Mouse (Mus musculus): ENCODE measurements around the gene Ero1lb. TPM values are rescaled to one million over a fixed set of nuclear protein-coding genes. Genes with fewer than 3 reads are reported as not detected.

Gene Ero1lb
- polyA plus RNA-seq (2014; fragmentation: Nextera tagmentation; extraction: Ambion mirVana) = 11.7 and 12.0 TPM in 2 replicates

- WGBS = under 1% methylated on average over 73 of the region's 73 CpGs
- H3K4me1 ChIP-seq (replicated peaks; ENCODE audit: control insufficient read depth, insufficient read depth, low read length) = no peaks in the 10 kb centered on the region
- no peak within 1 kb of the TSS for H3K27ac ChIP-seq (ENCODE audit: low read depth, low read length)
- DNase-seq (ENCODE audit: low spot score) (peak; percentile 98), ATAC-seq (replicated peaks; ENCODE audit: low FRiP score) (peak; percentile 99)
- no peaks in the 10 kb centered on the region; the same call in 1 of the 2 replicates for H3K27me3 ChIP-seq (ENCODE audit: control insufficient read depth, insufficient read depth, low read length)
- H3K9ac ChIP-seq (ENCODE audit: low read length) = peak within 1 kb of the TSS; percentile 64
- H3K4me2 ChIP-seq (ENCODE audit: low read depth, low read length, severe bottlenecking) = peak within 1 kb of the TSS; percentile 81
- H3K36me3 ChIP-seq (ENCODE audit: control insufficient read depth, insufficient read depth, low read length) = no peaks in the 10 kb centered on the region
- H3K4me3 ChIP-seq (ENCODE audit: low read depth, low read length) = peak within 1 kb of the TSS; percentile 72
- no peaks in the 10 kb centered on the region for H3K9me3 ChIP-seq (ENCODE audit: control insufficient read depth, low read length)
These were observed at the start of gene Ero1lb for GRCm38 (mm10) chr13:12565621-12566390. TSS of gene Ero1lb (plus strand) at chr13:12565874.

- Histone ChIP-seq H3K36me3 (ENCODE audit: control insufficient read depth, insufficient read depth, low read length) (no peaks in the 10 kb centered on the region), H3K4me3 (ENCODE audit: low read depth, low read length) (peak overlapping the region; percentile 42), H3K27ac (ENCODE audit: low read depth, low read length) (no peak overlapping the region), H3K4me2 (ENCODE audit: low read depth, low read length, severe bottlenecking) (peak overlapping the region; percentile 86), H3K9me3 (ENCODE audit: control insufficient read depth, low read length) (no peaks in the 10 kb centered on the region), H3K4me1 (replicated peaks; ENCODE audit: control insufficient read depth, insufficient read depth, low read length) (0 out of 2 replicates have a peak, but pooled peaks cover 2% of the 10 kb centered on the region), H3K27me3 (ENCODE audit: control insufficient read depth, insufficient read depth, low read length) (peaks cover 6% of the 10 kb centered on the region), H3K9ac (ENCODE audit: low read length) (peak overlapping the region; percentile 43)
- WGBS = 5% methylated on average over 18 of the region's 18 CpGs
- no peak; the same call in 1 of the 2 replicates for ATAC-seq (replicated peaks; ENCODE audit: low FRiP score)
- DNase-seq (ENCODE audit: low spot score) = peak; percentile 58
These were observed 46.3 kb upstream of the Ero1lb start for GRCm38 (mm10) chr13:12519371-12519770.

GRCm38 (mm10) chr13:12519955-12520584 is 45.6 kb upstream of the Ero1lb start, which contains the start of gene Edaradd:
TSS of gene Edaradd (minus strand) at chr13:12520438.
- under 1% methylated on average over 35 of the region's 35 CpGs for WGBS
- ATAC-seq (replicated peaks; ENCODE audit: low FRiP score) (peak; percentile 85), DNase-seq (ENCODE audit: low spot score) (peak; percentile 83)
- H3K4me1 ChIP-seq (replicated peaks; ENCODE audit: control insufficient read depth, insufficient read depth, low read length) = 0 out of 2 replicates have a peak, but pooled peaks cover 2% of the 10 kb centered on the region
- H3K9me3 ChIP-seq (ENCODE audit: control insufficient read depth, low read length) = no peaks in the 10 kb centered on the region
- peaks cover 6% of the 10 kb centered on the region for H3K27me3 ChIP-seq (ENCODE audit: control insufficient read depth, insufficient read depth, low read length)
- no peak within 1 kb of the TSS for H3K27ac ChIP-seq (ENCODE audit: low read depth, low read length)
- peak within 1 kb of the TSS; percentile 42 for H3K4me3 ChIP-seq (ENCODE audit: low read depth, low read length)
- H3K36me3 ChIP-seq (ENCODE audit: control insufficient read depth, insufficient read depth, low read length) = no peaks in the 10 kb centered on the region
- peak within 1 kb of the TSS; percentile 86 for H3K4me2 ChIP-seq (ENCODE audit: low read depth, low read length, severe bottlenecking)
- peak within 1 kb of the TSS; percentile 43 for H3K9ac ChIP-seq (ENCODE audit: low read length)

- ATAC-seq (replicated peaks; ENCODE audit: low FRiP score) (no peak), DNase-seq (ENCODE audit: low spot score) (no peak)
- Histone ChIP-seq H3K9me3 (ENCODE audit: control insufficient read depth, low read length) (no peaks in the 10 kb centered on the region), H3K4me3 (ENCODE audit: low read depth, low read length) (no peak overlapping the region), H3K27me3 (ENCODE audit: control insufficient read depth, insufficient read depth, low read length) (peaks cover 6% of the 10 kb centered on the region), H3K4me1 (replicated peaks; ENCODE audit: control insufficient read depth, insufficient read depth, low read length) (0 out of 2 replicates have a peak, but pooled peaks cover 2% of the 10 kb centered on the region), H3K9ac (ENCODE audit: low read length) (no peak overlapping the region), H3K36me3 (ENCODE audit: control insufficient read depth, insufficient read depth, low read length) (no peaks in the 10 kb centered on the region), H3K27ac (ENCODE audit: low read depth, low read length) (no peak overlapping the region), H3K4me2 (ENCODE audit: low read depth, low read length, severe bottlenecking) (no peak overlapping the region)
These were observed 43.3 kb upstream of the Ero1lb start for GRCm38 (mm10) chr13:12522346-12522745.

- DNase-seq (ENCODE audit: low spot score) (no peak), ATAC-seq (replicated peaks; ENCODE audit: low FRiP score) (no peak)
- H3K36me3 ChIP-seq (ENCODE audit: control insufficient read depth, insufficient read depth, low read length) = no peaks in the 10 kb centered on the region
- H3K9ac ChIP-seq (ENCODE audit: low read length) = no peak overlapping the region
- H3K9me3 ChIP-seq (ENCODE audit: control insufficient read depth, low read length) = no peaks in the 10 kb centered on the region
- 91% methylated on average over 4 of the region's 4 CpGs for WGBS
- peaks cover 3% of the 10 kb centered on the region; the same call in 1 of the 2 replicates for H3K27me3 ChIP-seq (ENCODE audit: control insufficient read depth, insufficient read depth, low read length)
- H3K27ac ChIP-seq (ENCODE audit: low read depth, low read length) = no peak overlapping the region
- H3K4me3 ChIP-seq (ENCODE audit: low read depth, low read length) = no peak overlapping the region
- no peaks in the 10 kb centered on the region for H3K4me1 ChIP-seq (replicated peaks; ENCODE audit: control insufficient read depth, insufficient read depth, low read length)
- no peak overlapping the region for H3K4me2 ChIP-seq (ENCODE audit: low read depth, low read length, severe bottlenecking)
These were observed 40.0 kb upstream of the Ero1lb start for GRCm38 (mm10) chr13:12525678-12526077.

GRCm38 (mm10) chr13:12534628-12535027 is 31.0 kb upstream of the Ero1lb start:
- DNase-seq (ENCODE audit: low spot score) = no peak
- Histone ChIP-seq H3K27me3 (ENCODE audit: control insufficient read depth, insufficient read depth, low read length) (no peaks in the 10 kb centered on the region), H3K27ac (ENCODE audit: low read depth, low read length) (no peak overlapping the region), H3K4me1 (replicated peaks; ENCODE audit: control insufficient read depth, insufficient read depth, low read length) (no peaks in the 10 kb centered on the region), H3K36me3 (ENCODE audit: control insufficient read depth, insufficient read depth, low read length) (no peaks in the 10 kb centered on the region), H3K4me2 (ENCODE audit: low read depth, low read length, severe bottlenecking) (no peak overlapping the region), H3K9me3 (ENCODE audit: control insufficient read depth, low read length) (no peaks in the 10 kb centered on the region), H3K4me3 (ENCODE audit: low read depth, low read length) (no peak overlapping the region), H3K9ac (ENCODE audit: low read length) (no peak overlapping the region)
- 87% methylated on average over 3 of the region's 3 CpGs for WGBS
- no peak for ATAC-seq (replicated peaks; ENCODE audit: low FRiP score)

GRCm38 (mm10) chr13:12537971-12538370 is 27.7 kb upstream of the Ero1lb start:
- H3K27me3 ChIP-seq (ENCODE audit: control insufficient read depth, insufficient read depth, low read length) = no peaks in the 10 kb centered on the region
- H3K4me1 ChIP-seq (replicated peaks; ENCODE audit: control insufficient read depth, insufficient read depth, low read length) = no peaks in the 10 kb centered on the region
- H3K27ac ChIP-seq (ENCODE audit: low read depth, low read length) = no peak overlapping the region
- no peak for ATAC-seq (replicated peaks; ENCODE audit: low FRiP score)
- H3K9ac ChIP-seq (ENCODE audit: low read length) = no peak overlapping the region
- no peak overlapping the region for H3K4me2 ChIP-seq (ENCODE audit: low read depth, low read length, severe bottlenecking)
- H3K4me3 ChIP-seq (ENCODE audit: low read depth, low read length) = no peak overlapping the region
- H3K9me3 ChIP-seq (ENCODE audit: control insufficient read depth, low read length) = no peaks in the 10 kb centered on the region
- WGBS = 80% methylated on average over 6 of the region's 6 CpGs
- peak; percentile 53 for DNase-seq (ENCODE audit: low spot score)
- no peaks in the 10 kb centered on the region for H3K36me3 ChIP-seq (ENCODE audit: control insufficient read depth, insufficient read depth, low read length)

- Histone ChIP-seq H3K9me3 (ENCODE audit: control insufficient read depth, low read length) (no peaks in the 10 kb centered on the region), H3K4me3 (ENCODE audit: low read depth, low read length) (no peak overlapping the region), H3K36me3 (ENCODE audit: control insufficient read depth, insufficient read depth, low read length) (no peaks in the 10 kb centered on the region), H3K4me1 (replicated peaks; ENCODE audit: control insufficient read depth, insufficient read depth, low read length) (no peaks in the 10 kb centered on the region), H3K27me3 (ENCODE audit: control insufficient read depth, insufficient read depth, low read length) (no peaks in the 10 kb centered on the region), H3K27ac (ENCODE audit: low read depth, low read length) (no peak overlapping the region), H3K4me2 (ENCODE audit: low read depth, low read length, severe bottlenecking) (no peak overlapping the region), H3K9ac (ENCODE audit: low read length) (no peak overlapping the region)
- ATAC-seq (replicated peaks; ENCODE audit: low FRiP score) = no peak
- WGBS = 11% methylated on average over 11 of the region's 11 CpGs
- no peak for DNase-seq (ENCODE audit: low spot score)
These were observed 26.0 kb upstream of the Ero1lb start for GRCm38 (mm10) chr13:12539716-12540115.
